Mouse (Mus musculus) intestine, postnatal 0 days (tissue): ENCODE data around the gene Scgb1b7. TPM values are rescaled to one million over a fixed set of nuclear protein-coding genes. Genes with fewer than 3 reads are reported as not detected.
"Not testable (repeated sequence)": the region's sequence is repeated elsewhere in the genome, so short reads cannot be mapped to it uniquely, and the experiment has no call there.

Experiments
- ATAC-seq: fragments of 200-750 bp; cut with Nextera tagmentation; 2 replicates; pipeline ENCODE4 v1.8.0; 2017; ENCODE audit warnings: mild to moderate bottlenecking, moderate TSS enrichment, moderate library complexity
- H3K27ac ChIP-seq: fragments of 300-500 bp; sonication (generic); 2 replicates; pipeline ENCODE4 v1.5.1; 2014; ENCODE audit warnings: mild to moderate bottlenecking, low read depth, low read length, moderate library complexity
- H3K27me3 ChIP-seq: fragments of 300-500 bp; sonication (generic); replicated peaks from 2 replicates; pipeline ENCODE4 v1.6.1; 2014; ENCODE audit warnings: low read length, mixed read lengths; ENCODE audit not compliant: control insufficient read depth, insufficient read depth
- H3K36me3 ChIP-seq: fragments of 300-500 bp; sonication (generic); 2 replicates; pipeline ENCODE4 v1.6.1; 2014; ENCODE audit warnings: mild to moderate bottlenecking, moderate library complexity; ENCODE audit not compliant: control insufficient read depth, insufficient read depth
- H3K4me1 ChIP-seq: fragments of 300-500 bp; sonication (generic); replicated peaks from 2 replicates; pipeline ENCODE4 v1.6.1; 2014; ENCODE audit warnings: antibody characterized with exemption, low read length, mixed read lengths; ENCODE audit not compliant: control insufficient read depth, insufficient read depth
- H3K4me2 ChIP-seq: fragments of 300-500 bp; sonication (generic); replicated peaks from 2 replicates; pipeline ENCODE4 v1.6.1; 2014; ENCODE audit warnings: low read depth, mild to moderate bottlenecking, moderate library complexity
- H3K4me3 ChIP-seq: fragments of 300-500 bp; sonication (generic); 2 replicates; pipeline ENCODE4 v1.5.1; 2014; ENCODE audit warnings: low read depth, low read length
- H3K9ac ChIP-seq: fragments of 300-500 bp; sonication (generic); 2 replicates; pipeline ENCODE4 v1.6.1; 2014; ENCODE audit warnings: mild to moderate bottlenecking, low read depth, low read length
- H3K9me3 ChIP-seq: fragments of 300-500 bp; sonication (generic); 2 replicates; pipeline ENCODE4 v1.6.1; 2016; ENCODE audit warnings: mixed run types; ENCODE audit not compliant: control insufficient read depth
- WGBS: fragments of 180-500 bp; shearing (Covaris S2); extraction: QIAGEN DNeasy Blood & Tissue Kit; methylation state at CpG from one replicate; pipeline ENCODE4 v1.1.7; 2014; 5-methylcytosine and 5-hydroxymethylcytosine counted together
- polyA plus RNA-seq: library from polyadenylated mRNA; unstranded; fragments of >200 nt; fragmentation: Nextera tagmentation; extraction: Ambion mirVana; gene quantifications from 2 replicates; pipeline ENCODE4 v1.2.1, GENCODE M21; 2015

Scgb1b7 gene
- polyA plus RNA-seq = not detected in 2 replicates

GRCm38 (mm10) chr7:31712365-31712764 is at the start of gene Scgb1b7:
Gene Scgb1b7 (plus strand): TSS chr7:31712665.
- not testable (repeated sequence) for H3K36me3 ChIP-seq, H3K4me2 ChIP-seq, H3K27ac ChIP-seq, H3K9ac ChIP-seq, H3K4me1 ChIP-seq, H3K9me3 ChIP-seq, H3K27me3 ChIP-seq, ATAC-seq, H3K4me3 ChIP-seq
- 95% methylated on average over 3 of the region's 5 CpGs for WGBS

GRCm38 (mm10) chr7:31705657-31706056 is 6.8 kb upstream of the Scgb1b7 start, which contains the start of gene Scgb2b7:
Gene Scgb2b7 (minus strand): TSS chr7:31705757.
- not testable (repeated sequence) for ATAC-seq

More at GRCm38 (mm10) chr7:31705657-31706056, 6.8 kb upstream of the Scgb1b7 start, which contains the start of gene Scgb2b7:
- not testable (repeated sequence) for H3K9me3 ChIP-seq, H3K4me3 ChIP-seq, H3K27me3 ChIP-seq, H3K4me1 ChIP-seq, H3K4me2 ChIP-seq, H3K9ac ChIP-seq, H3K27ac ChIP-seq, H3K36me3 ChIP-seq

Other genes with a start within 250 kb of the Scgb1b7 start
- gene Scgb2b7, start 6.9 kb upstream of the Scgb1b7 start, polyA plus RNA-seq = not detected in 2 replicates